Mouse (Mus musculus) embryonic stem cell, embryonic (primary cell): ENCODE data around the gene Lats2.

Experiments used
- CTCF ChIA-PET, 4 experiments: fragments of 300-600 bp in 2 of 4; fragments of 350-600 bp in 2 of 4; sonication (Branson Sonifier 250); formaldehyde crosslinking; loops; one replicate each; lab custom pipeline; 2022; ENCODE audit warnings: inconsistent platforms in 2 of 4; lab: Charles Lee
- POLR2A ChIA-PET, 4 experiments: fragments of 300-600 bp in 2 of 4; fragments of 350-600 bp in 2 of 4; sonication (Branson Sonifier 250); formaldehyde crosslinking; loops; one replicate each; lab custom pipeline; 2022; ENCODE audit warnings: antibody characterized with exemption in 4 of 4, inconsistent platforms in 1 of 4; lab: Charles Lee

The Lats2 gene

GRCm38 (mm10) chr14:57749501-57749900 is 8.7 kb downstream of the Lats2 start:
- ChIA-PET CTCF (interaction anchor here in 2 of 4 experiments (0.6 to 1.1 kb wide), 2 partner anchors 23 to 854 kb away, joined by 3 read pairs; no protein-coding TSS in a partner anchor), POLR2A (interaction anchor here in 2 of 4 experiments (0.6 to 1.4 kb wide), 5 partner anchors 13 to 48 kb away, joined by 3 to 5 read pairs (median 3); partner anchors contain the start of gene Sap18 (in 1 of the 2))

- CTCF ChIA-PET, result no interaction called here
Observed at GRCm38 (mm10) chr14:57746001-57746771, 12.0 kb downstream of the Lats2 start, which contains the start of gene Gm49361. Gene Gm49361 (minus strand): TSS chr14:57746103.

GRCm38 (mm10) chr14:57745291-57745969 is 12.8 kb downstream of the Lats2 start:
- POLR2A ChIA-PET, result interaction anchor here in 2 of 4 experiments (0.8 to 1.6 kb wide), 4 partner anchors 12 to 80 kb away, joined by 3 to 7 read pairs (median 6); partner anchors contain the start of genes Mrpl57 (in 1 of the 2), Sap18 (in 1 of the 2) and Ska3 (in 1 of the 2)
- CTCF ChIA-PET, result interaction anchor here in 1 of 4 experiments (1.3 kb wide), 1 partner anchor 19 kb away, joined by 5 read pairs; no protein-coding TSS in a partner anchor

More at GRCm38 (mm10) chr14:57746001-57746771, 12.0 kb downstream of the Lats2 start, which contains the start of gene Gm49361:
- POLR2A ChIA-PET, result interaction anchor here in 1 of 4 experiments (0.8 to 1.0 kb wide), 2 partner anchors 62 to 80 kb away, joined by 3 to 4 read pairs; partner anchors contain the start of genes Mrpl57 and Ska3

GRCm38 (mm10) chr14:57744547-57744946 is 13.6 kb downstream of the Lats2 start:
- ChIA-PET CTCF (interaction anchor here in 3 of 4 experiments (0.7 to 1.3 kb wide), 3 partner anchors 18 to 19 kb away, joined by 4 to 5 read pairs (median 4); no protein-coding TSS in a partner anchor), POLR2A (interaction anchor here (0.6 to 2.0 kb wide), 15 partner anchors 9 to 145 kb away, joined by 3 to 23 read pairs (median 4); partner anchors contain the start of genes Sap18 (in 1 of the 4) and Zdhhc20 (in 1 of the 4))

GRCm38 (mm10) chr14:57740651-57741050 is 17.5 kb downstream of the Lats2 start:
- CTCF ChIA-PET, result no interaction called here
- POLR2A ChIA-PET, result interaction anchor here in 2 of 4 experiments (0.6 to 1.4 kb wide), 3 partner anchors 8 to 47 kb away, joined by 3 to 5 read pairs (median 3); no protein-coding TSS in a partner anchor

GRCm38 (mm10) chr14:57737089-57737488 is 21.1 kb downstream of the Lats2 start:
- ChIA-PET CTCF (interaction anchor here in 2 of 4 experiments (0.5 to 1.1 kb wide), 2 partner anchors 265 to 302 kb away, joined by 3 to 4 read pairs; no protein-coding TSS in a partner anchor), POLR2A (interaction anchor here in 1 of 4 experiments (0.6 to 2.0 kb wide), 5 partner anchors 11 to 176 kb away, joined by 3 to 7 read pairs (median 4); no protein-coding TSS in a partner anchor)

GRCm38 (mm10) chr14:57736141-57736540 is 22.0 kb downstream of the Lats2 start:
- CTCF ChIA-PET, result no interaction called here
- POLR2A ChIA-PET, result interaction anchor here in 3 of 4 experiments (0.6 to 2.0 kb wide), 6 partner anchors 8 to 62 kb away, joined by 3 to 8 read pairs (median 4); partner anchors contain the start of gene Sap18 (in 1 of the 3)

GRCm38 (mm10) chr14:57732668-57733293 is 25.4 kb downstream of the Lats2 start:
- ChIA-PET POLR2A (interaction anchor here (0.7 to 2.8 kb wide), 24 partner anchors 8 to 187 kb away, joined by 3 to 23 read pairs (median 3); partner anchors contain the start of genes Sap18 (in 2 of the 4) and Zdhhc20 (in 1 of the 4)), CTCF (interaction anchor here in 1 of 4 experiments (0.7 kb wide), 1 partner anchor 75 kb away, joined by 3 read pairs; no protein-coding TSS in a partner anchor)

GRCm38 (mm10) chr14:57730527-57730926 is 27.7 kb downstream of the Lats2 start:
- POLR2A ChIA-PET, result interaction anchor here in 1 of 4 experiments (1.0 to 1.5 kb wide), 7 partner anchors 11 to 65 kb away, joined by 3 to 5 read pairs (median 4); partner anchors contain the start of gene Xpo4
- CTCF ChIA-PET, result no interaction called here

- POLR2A ChIA-PET, result interaction anchor here in 3 of 4 experiments (0.5 to 1.5 kb wide), 10 partner anchors 11 to 160 kb away, joined by 3 to 7 read pairs (median 4); partner anchors contain the start of genes Xpo4 (in 1 of the 3) and Zdhhc20 (in 1 of the 3)
- CTCF ChIA-PET, result no interaction called here
Observed at GRCm38 (mm10) chr14:57729975-57730499, 28.2 kb downstream of the Lats2 start.

- ChIA-PET CTCF (no interaction called here), POLR2A (interaction anchor here in 3 of 4 experiments (0.5 to 1.3 kb wide), 5 partner anchors 12 to 161 kb away, joined by 3 to 7 read pairs (median 4); partner anchors contain the start of genes Xpo4 (in 1 of the 3) and Zdhhc20 (in 1 of the 3))
Observed at GRCm38 (mm10) chr14:57729364-57729763, 28.8 kb downstream of the Lats2 start.

- ChIA-PET CTCF (interaction anchor here (0.5 to 1.3 kb wide), 21 partner anchors 10 to 440 kb away, joined by 3 to 15 read pairs (median 4); partner anchors contain the start of gene Sap18 (in 1 of the 4)), POLR2A (interaction anchor here in 2 of 4 experiments (0.6 to 1.8 kb wide), 4 partner anchors 10 to 19 kb away, joined by 3 to 4 read pairs (median 4); no protein-coding TSS in a partner anchor)
Observed at GRCm38 (mm10) chr14:57726172-57726571, 32.0 kb downstream of the Lats2 start.

- ChIA-PET POLR2A (no interaction called here), CTCF (interaction anchor here in 1 of 4 experiments (1.1 kb wide), 1 partner anchor 30 kb away, joined by 3 read pairs; no protein-coding TSS in a partner anchor)
Observed at GRCm38 (mm10) chr14:57724473-57724872, 33.7 kb downstream of the Lats2 start.

- CTCF ChIA-PET, result interaction anchor here in 1 of 4 experiments (0.6 kb wide), 1 partner anchor 10 kb away, joined by 3 read pairs; no protein-coding TSS in a partner anchor
- POLR2A ChIA-PET, result no interaction called here
Observed at GRCm38 (mm10) chr14:57718245-57718644, 39.9 kb downstream of the Lats2 start.

GRCm38 (mm10) chr14:57716601-57717245 is 41.5 kb downstream of the Lats2 start:
- CTCF ChIA-PET, result interaction anchor here in 1 of 4 experiments (1.1 kb wide), 1 partner anchor 10 kb away, joined by 3 read pairs; no protein-coding TSS in a partner anchor
- POLR2A ChIA-PET, result interaction anchor here in 2 of 4 experiments (0.5 to 3.9 kb wide), 2 partner anchors 12 to 19 kb away, joined by 8 to 14 read pairs; no protein-coding TSS in a partner anchor

GRCm38 (mm10) chr14:57712884-57713283 is 45.3 kb downstream of the Lats2 start:
- POLR2A ChIA-PET, result interaction anchor here in 1 of 4 experiments (0.8 to 1.7 kb wide), 2 partner anchors 113 to 120 kb away, joined by 3 to 4 read pairs; partner anchors contain the start of genes Mrpl57 and Ska3
- CTCF ChIA-PET, result no interaction called here
